Mouse (Mus musculus): ENCODE data around the gene Tcf7l2.

GRCm38 (mm10) chr19:55759006-55759405 is 17.4 kb downstream of the Tcf7l2 start:
- TF ChIP-seq CTCF (IDR thresholded peaks at IDR 0.05; ENCODE audit: control insufficient read depth, insufficient read depth, insufficient read length) = no peak
- no peak for TF ChIP-seq USF1 (IDR thresholded peaks at IDR 0.05; ENCODE audit: low read depth)
- TF ChIP-seq MAX (IDR thresholded peaks at IDR 0.05) = no peak
- TF ChIP-seq MYOD1 (IDR thresholded peaks at IDR 0.05; ENCODE audit: control insufficient read depth, insufficient read length, low read depth) = no peak
- no peak for TF ChIP-seq MYOG (IDR thresholded peaks at IDR 0.05; ENCODE audit: control insufficient read depth, extremely low read depth, insufficient read length)
